Mouse (Mus musculus): Measurements from ENCODE around the gene Sptbn4. TPM values are rescaled to one million over a fixed set of nuclear protein-coding genes. Genes with fewer than 3 reads are reported as not detected.

Sptbn4 gene
- polyA plus RNA-seq, 1 experiment from 2014 or later: 0.27 TPM

GRCm38 (mm10) chr7:27315958-27316357, 131.5 kb downstream of the Sptbn4 start:
- no peak for ATAC-seq (ENCODE audit: insufficient number of reproducible peaks, insufficient read depth, low FRiP score, low TSS enrichment)
- 18% methylated on average over 7 of the region's 7 CpGs for WGBS
- Histone ChIP-seq H3K9me3 (peaks cover 15% of the 10 kb centered on the region; the same call in 1 of the 2 replicates), H3K4me3 (no peak overlapping the region), H3K36me3 (peaks cover 3% of the 10 kb centered on the region; the same call in 1 of the 2 replicates), H3K27ac (no peak overlapping the region), H3K4me1 (no peaks in the 10 kb centered on the region), H3K9ac (no peak overlapping the region), H3K27me3 (peaks cover 9% of the 10 kb centered on the region), H3K4me2 (replicated peaks) (no peak overlapping the region)

GRCm38 (mm10) chr7:27314393-27314792, 133.1 kb downstream of the Sptbn4 start:
- Histone ChIP-seq H3K27me3 (peaks cover 20% of the 10 kb centered on the region), H3K4me2 (replicated peaks) (no peak overlapping the region), H3K4me1 (no peaks in the 10 kb centered on the region), H3K9ac (no peak overlapping the region), H3K36me3 (peaks cover 3% of the 10 kb centered on the region; the same call in 1 of the 2 replicates), H3K27ac (no peak overlapping the region), H3K4me3 (no peak overlapping the region), H3K9me3 (peaks cover 15% of the 10 kb centered on the region; the same call in 1 of the 2 replicates)
- 91% methylated on average over 3 of the region's 3 CpGs for WGBS
- ATAC-seq (ENCODE audit: insufficient number of reproducible peaks, insufficient read depth, low FRiP score, low TSS enrichment): no peak

- 89% methylated on average over 12 of the region's 12 CpGs for WGBS
- peaks cover 3% of the 10 kb centered on the region; the same call in 1 of the 2 replicates for H3K36me3 ChIP-seq
- no peak overlapping the region for H3K9ac ChIP-seq
- H3K27me3 ChIP-seq: peaks cover 24% of the 10 kb centered on the region
- no peak overlapping the region for H3K4me2 ChIP-seq (replicated peaks)
- H3K9me3 ChIP-seq: peaks cover 15% of the 10 kb centered on the region; the same call in 1 of the 2 replicates
- no peak for ATAC-seq (ENCODE audit: insufficient number of reproducible peaks, insufficient read depth, low FRiP score, low TSS enrichment)
- no peak overlapping the region for H3K4me3 ChIP-seq
- peaks cover 3% of the 10 kb centered on the region; the same call in 1 of the 2 replicates for H3K4me1 ChIP-seq
- H3K27ac ChIP-seq: no peak overlapping the region
Observed at GRCm38 (mm10) chr7:27311651-27312284, 135.7 kb downstream of the Sptbn4 start.

- Histone ChIP-seq H3K36me3 (peaks cover 3% of the 10 kb centered on the region; the same call in 1 of the 2 replicates), H3K4me2 (replicated peaks) (no peak overlapping the region), H3K9me3 (peaks cover 15% of the 10 kb centered on the region; the same call in 1 of the 2 replicates), H3K4me3 (no peak overlapping the region), H3K27ac (no peak overlapping the region), H3K4me1 (peaks cover 3% of the 10 kb centered on the region; the same call in 1 of the 2 replicates), H3K27me3 (peaks cover 24% of the 10 kb centered on the region), H3K9ac (no peak overlapping the region)
- 46% methylated on average over 8 of the region's 8 CpGs for WGBS
- no peak for ATAC-seq (ENCODE audit: insufficient number of reproducible peaks, insufficient read depth, low FRiP score, low TSS enrichment)
Observed at GRCm38 (mm10) chr7:27310996-27311535, 136.4 kb downstream of the Sptbn4 start.

GRCm38 (mm10) chr7:27310306-27310705, 137.2 kb downstream of the Sptbn4 start:
- Histone ChIP-seq H3K4me2 (replicated peaks) (peak overlapping the region; percentile 39), H3K36me3 (peaks cover 3% of the 10 kb centered on the region; the same call in 1 of the 2 replicates), H3K27ac (no peak overlapping the region), H3K27me3 (peaks cover 27% of the 10 kb centered on the region), H3K9me3 (peaks cover 15% of the 10 kb centered on the region; the same call in 1 of the 2 replicates), H3K4me3 (0 out of 2 replicates have a peak overlapping the region, but pooled peaks have one; percentile 11), H3K4me1 (peaks cover 3% of the 10 kb centered on the region; the same call in 1 of the 2 replicates), H3K9ac (no peak overlapping the region)
- WGBS: 3% methylated on average over 17 of the region's 17 CpGs
- no peak for ATAC-seq (ENCODE audit: insufficient number of reproducible peaks, insufficient read depth, low FRiP score, low TSS enrichment)

- peaks cover 3% of the 10 kb centered on the region; the same call in 1 of the 2 replicates for H3K4me1 ChIP-seq
- no peak for ATAC-seq (ENCODE audit: insufficient number of reproducible peaks, insufficient read depth, low FRiP score, low TSS enrichment)
- 44% methylated on average over 3 of the region's 3 CpGs for WGBS
Observed at GRCm38 (mm10) chr7:27309832-27310231, 137.7 kb downstream of the Sptbn4 start.

GRCm38 (mm10) chr7:27308821-27309549, 138.5 kb downstream of the Sptbn4 start:
- no peak overlapping the region for H3K27ac ChIP-seq
- peak overlapping the region; percentile 10; the same call in 1 of the 2 replicates for H3K9ac ChIP-seq
- peaks cover 27% of the 10 kb centered on the region for H3K27me3 ChIP-seq
- WGBS: 7% methylated on average over 28 of the region's 28 CpGs
- peaks cover 3% of the 10 kb centered on the region; the same call in 1 of the 2 replicates for H3K4me1 ChIP-seq
- peak; percentile 36; the same call in 1 of the 2 replicates for ATAC-seq (ENCODE audit: insufficient number of reproducible peaks, insufficient read depth, low FRiP score, low TSS enrichment)
- peaks cover 10% of the 10 kb centered on the region; the same call in 1 of the 2 replicates for H3K9me3 ChIP-seq
- H3K36me3 ChIP-seq: peaks cover 3% of the 10 kb centered on the region; the same call in 1 of the 2 replicates
- H3K4me3 ChIP-seq: peak overlapping the region; percentile 33
- H3K4me2 ChIP-seq (replicated peaks): peak overlapping the region; percentile 57

More at GRCm38 (mm10) chr7:27309832-27310231, 137.7 kb downstream of the Sptbn4 start:
- H3K27me3 ChIP-seq: peaks cover 27% of the 10 kb centered on the region
- H3K9ac ChIP-seq: no peak overlapping the region
- H3K36me3 ChIP-seq: peaks cover 3% of the 10 kb centered on the region; the same call in 1 of the 2 replicates
- no peak overlapping the region for H3K27ac ChIP-seq
- H3K9me3 ChIP-seq: peaks cover 15% of the 10 kb centered on the region; the same call in 1 of the 2 replicates
- no peak overlapping the region for H3K4me3 ChIP-seq
- H3K4me2 ChIP-seq (replicated peaks): no peak overlapping the region

- no peak overlapping the region for H3K4me3 ChIP-seq
- 61% methylated on average over 9 of the region's 9 CpGs for WGBS
- no peaks in the 10 kb centered on the region for H3K9me3 ChIP-seq
- peaks cover 3% of the 10 kb centered on the region; the same call in 1 of the 2 replicates for H3K4me1 ChIP-seq
- no peak overlapping the region for H3K27ac ChIP-seq
- H3K27me3 ChIP-seq: peaks cover 29% of the 10 kb centered on the region
- H3K9ac ChIP-seq: no peak overlapping the region
- ATAC-seq (ENCODE audit: insufficient number of reproducible peaks, insufficient read depth, low FRiP score, low TSS enrichment): no peak
- H3K36me3 ChIP-seq: no peaks in the 10 kb centered on the region
- H3K4me2 ChIP-seq (replicated peaks): no peak overlapping the region
Observed at GRCm38 (mm10) chr7:27307551-27307950, 139.9 kb downstream of the Sptbn4 start.

Other genes with a start within 250 kb of the Sptbn4 start
- 9.2 and 11.0 TPM in 2 replicates for gene Itpkc, start 219.0 kb downstream of the Sptbn4 start, polyA plus RNA-seq (2016; fragmentation: Nextera tagmentation; extraction: Ambion mirVana)
- 16.1 and 19.6 TPM in 2 replicates for gene Coq8b, start 214.7 kb downstream of the Sptbn4 start, polyA plus RNA-seq (2016; fragmentation: Nextera tagmentation; extraction: Ambion mirVana)
- 36.5 and 39.7 TPM in 2 replicates for gene Numbl, start 189.3 kb downstream of the Sptbn4 start, polyA plus RNA-seq (2016; fragmentation: Nextera tagmentation; extraction: Ambion mirVana)
- gene Ltbp4, start 110.0 kb downstream of the Sptbn4 start, polyA plus RNA-seq (2016; fragmentation: Nextera tagmentation; extraction: Ambion mirVana): 15.9 and 16.8 TPM in 2 replicates
- 75.8 and 83.2 TPM in 2 replicates for gene Shkbp1, start 91.7 kb downstream of the Sptbn4 start, polyA plus RNA-seq (2016; fragmentation: Nextera tagmentation; extraction: Ambion mirVana)
- 0.58 and 0.94 TPM in 2 replicates for gene Gm20479, start 90.3 kb downstream of the Sptbn4 start, polyA plus RNA-seq (2016; fragmentation: Nextera tagmentation; extraction: Ambion mirVana)
- 34.5 and 36.8 TPM in 2 replicates for gene Blvrb, start 292 bp upstream of the Sptbn4 start, polyA plus RNA-seq (2016; fragmentation: Nextera tagmentation; extraction: Ambion mirVana)
- 29.9 and 33.1 TPM in 2 replicates for gene Sertad3, start 26.1 kb upstream of the Sptbn4 start, polyA plus RNA-seq (2016; fragmentation: Nextera tagmentation; extraction: Ambion mirVana)
- gene Sertad1, start 39.2 kb upstream of the Sptbn4 start, polyA plus RNA-seq (2016; fragmentation: Nextera tagmentation; extraction: Ambion mirVana): 31.1 and 32.0 TPM in 2 replicates
- gene Prx, start 51.6 kb upstream of the Sptbn4 start, polyA plus RNA-seq (2016; fragmentation: Nextera tagmentation; extraction: Ambion mirVana): 5.6 and 6.2 TPM in 2 replicates
- 0.95 and 1.0 TPM in 2 replicates for gene Hipk4, start 75.6 kb upstream of the Sptbn4 start, polyA plus RNA-seq (2016; fragmentation: Nextera tagmentation; extraction: Ambion mirVana)
- 68.1 and 77.9 TPM in 2 replicates for gene Pld3, start 105.5 kb upstream of the Sptbn4 start, polyA plus RNA-seq (2016; fragmentation: Nextera tagmentation; extraction: Ambion mirVana)
- gene 2310022A10Rik, start 105.5 kb upstream of the Sptbn4 start, polyA plus RNA-seq (2016; fragmentation: Nextera tagmentation; extraction: Ambion mirVana): 33.5 and 35.8 TPM in 2 replicates
- 114 and 115 TPM in 2 replicates for gene Akt2, start 143.9 kb upstream of the Sptbn4 start, polyA plus RNA-seq (2016; fragmentation: Nextera tagmentation; extraction: Ambion mirVana)
- 2.5 and 3.6 TPM in 2 replicates for gene Ttc9b, start 206.2 kb upstream of the Sptbn4 start, polyA plus RNA-seq (2016; fragmentation: Nextera tagmentation; extraction: Ambion mirVana)
- 14.0 and 16.6 TPM in 2 replicates for gene Map3k10, start 226.9 kb upstream of the Sptbn4 start, polyA plus RNA-seq (2016; fragmentation: Nextera tagmentation; extraction: Ambion mirVana)
- gene Zfp607b, start 241.7 kb upstream of the Sptbn4 start, polyA plus RNA-seq (2016; fragmentation: Nextera tagmentation; extraction: Ambion mirVana): 4.0 and 5.8 TPM in 2 replicates